Mouse (Mus musculus): ENCODE measurements around the gene Atg16l2. TPM values are rescaled to one million over a fixed set of nuclear protein-coding genes. Genes with fewer than 3 reads are reported as not detected.

Gene Atg16l2
- polyA plus RNA-seq, 1 experiment from 2014 or later: 6.0 TPM

DNA sequence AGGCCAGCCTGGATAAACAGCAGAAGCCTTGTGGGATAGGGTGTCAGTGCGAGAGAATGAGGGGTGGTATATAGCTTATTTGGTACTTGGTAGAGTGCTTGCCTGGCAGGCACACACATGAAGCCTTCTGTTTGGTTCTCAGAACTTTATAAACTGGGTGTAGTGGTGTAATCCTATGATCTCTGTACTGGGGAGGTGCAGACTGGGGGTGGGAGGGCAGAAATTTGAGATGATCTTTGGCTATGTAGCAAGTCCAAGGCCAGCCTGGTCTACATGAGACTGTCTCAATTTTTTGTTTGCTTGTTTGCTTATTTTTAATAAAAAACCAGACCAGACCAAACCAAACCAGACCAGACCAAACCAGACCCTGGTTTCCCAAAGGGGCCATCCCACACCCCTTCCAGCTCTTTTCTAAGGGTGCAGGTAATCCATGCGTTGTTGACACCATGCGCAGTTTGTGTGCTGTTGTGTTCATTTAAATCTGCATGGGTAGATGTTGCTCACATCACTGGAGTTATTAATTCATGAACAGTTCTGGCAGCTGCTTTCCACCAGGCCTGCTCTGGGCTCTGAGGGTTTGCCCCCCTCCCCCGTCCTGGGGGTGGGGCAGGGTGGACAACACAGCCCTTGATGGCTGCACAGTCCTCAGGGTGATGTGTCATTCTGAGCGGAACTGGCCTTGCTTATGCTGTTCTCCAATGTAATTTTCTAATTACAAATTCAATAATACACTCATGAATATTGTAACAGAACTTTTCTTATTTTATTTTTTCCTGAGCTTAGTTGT, 30.2 kb upstream of the Atg16l2 start:
- Histone ChIP-seq H3K27ac (replicated peaks) (no peak overlapping the region), H3K4me3 (ENCODE audit: low read depth, low read length) (no peak overlapping the region), H3K9ac (ENCODE audit: low read length) (no peak overlapping the region), H3K4me1 (replicated peaks; ENCODE audit: control insufficient read depth, insufficient read depth) (peaks cover 6% of the 10 kb centered on the region; the same call in 1 of the 2 replicates), H3K27me3 (ENCODE audit: control insufficient read depth, insufficient read depth, low read length) (no peaks in the 10 kb centered on the region), H3K9me3 (ENCODE audit: control insufficient read depth, low read length) (no peaks in the 10 kb centered on the region), H3K4me2 (replicated peaks; ENCODE audit: low read depth) (no peak overlapping the region), H3K36me3 (ENCODE audit: control insufficient read depth, insufficient read depth, low read length) (0 out of 2 replicates have a peak, but pooled peaks cover 3% of the 10 kb centered on the region)
- WGBS: 78% methylated on average over 5 of the region's 5 CpGs
- ATAC-seq (ENCODE audit: low FRiP score, low TSS enrichment) (0 out of 2 replicates have a peak, but pooled peaks have one; percentile 28), DNase-seq (ENCODE audit: low spot score) (no peak)
- no peak for TF ChIP-seq CTCF (IDR thresholded peaks at IDR 0.05; ENCODE audit: low read depth)
- TF ChIP-seq EP300 (optimal IDR thresholded peaks at IDR 0.05): no peak

- Histone ChIP-seq H3K27ac (replicated peaks) (no peak overlapping the region), H3K9me3 (ENCODE audit: control insufficient read depth, low read length) (no peaks in the 10 kb centered on the region), H3K27me3 (ENCODE audit: control insufficient read depth, insufficient read depth, low read length) (no peaks in the 10 kb centered on the region), H3K4me1 (replicated peaks; ENCODE audit: control insufficient read depth, insufficient read depth) (peaks cover 6% of the 10 kb centered on the region; the same call in 1 of the 2 replicates), H3K36me3 (ENCODE audit: control insufficient read depth, insufficient read depth, low read length) (0 out of 2 replicates have a peak, but pooled peaks cover 3% of the 10 kb centered on the region), H3K9ac (ENCODE audit: low read length) (no peak overlapping the region), H3K4me2 (replicated peaks; ENCODE audit: low read depth) (no peak overlapping the region), H3K4me3 (ENCODE audit: low read depth, low read length) (no peak overlapping the region)
- no peak for ATAC-seq (ENCODE audit: low FRiP score, low TSS enrichment)
- no peak for TF ChIP-seq EP300 (optimal IDR thresholded peaks at IDR 0.05)
- no peak for DNase-seq (ENCODE audit: low spot score)
- WGBS: 63% methylated on average over 4 of the region's 4 CpGs
Measured at GRCm38 (mm10) chr7:101330841-101331173, 28.8 kb upstream of the Atg16l2 start.

DNA sequence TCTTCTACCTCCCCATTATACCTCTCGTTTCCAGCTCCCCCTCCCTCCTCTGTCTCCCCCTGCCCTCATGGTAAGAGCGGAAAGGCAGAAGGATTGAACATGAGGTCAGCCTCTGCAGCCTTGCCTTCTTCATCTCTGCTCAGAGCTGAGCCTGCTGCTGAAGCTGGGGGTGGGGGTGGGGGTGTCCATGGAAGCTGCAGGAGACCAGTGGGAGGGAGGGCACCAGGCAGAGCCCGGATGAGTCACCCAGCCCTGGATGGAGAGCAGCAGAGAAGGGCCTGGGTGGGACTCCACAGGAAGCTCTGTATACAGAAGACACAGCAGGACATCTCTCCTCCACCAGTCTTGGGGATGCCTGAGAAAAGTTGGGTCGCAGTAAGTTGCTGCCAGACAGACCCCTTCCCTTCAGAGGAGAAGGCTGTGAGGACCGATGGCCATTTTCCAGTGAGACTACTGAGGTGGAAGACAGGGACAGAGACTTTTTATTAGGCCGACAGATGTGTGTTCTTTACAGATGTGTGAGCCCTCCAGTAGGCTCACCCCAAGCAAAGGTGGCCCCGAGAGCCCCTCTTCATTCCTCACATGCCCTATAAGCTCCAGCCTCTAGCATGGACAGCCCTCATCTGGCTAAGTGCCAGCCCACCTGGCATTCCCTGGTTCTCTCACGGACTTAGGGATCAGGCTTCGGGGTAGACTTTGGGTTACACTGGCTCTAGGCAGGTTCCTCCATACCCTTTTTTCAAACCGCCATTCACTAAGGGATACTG, 28.2 kb upstream of the Atg16l2 start:
- DNase-seq (ENCODE audit: low spot score): no peak
- peak; percentile 68 for ATAC-seq (ENCODE audit: low FRiP score, low TSS enrichment)
- TF ChIP-seq EP300 (optimal IDR thresholded peaks at IDR 0.05) (no peak), CTCF (IDR thresholded peaks at IDR 0.05; ENCODE audit: low read depth) (no peak)
- 60% methylated on average over 10 of the region's 10 CpGs for WGBS
- Histone ChIP-seq H3K4me2 (replicated peaks; ENCODE audit: low read depth) (no peak overlapping the region), H3K27ac (replicated peaks) (no peak overlapping the region; the same call in 1 of the 2 replicates), H3K4me3 (ENCODE audit: low read depth, low read length) (no peak overlapping the region), H3K27me3 (ENCODE audit: control insufficient read depth, insufficient read depth, low read length) (no peaks in the 10 kb centered on the region), H3K9ac (ENCODE audit: low read length) (no peak overlapping the region), H3K36me3 (ENCODE audit: control insufficient read depth, insufficient read depth, low read length) (0 out of 2 replicates have a peak, but pooled peaks cover 3% of the 10 kb centered on the region), H3K9me3 (ENCODE audit: control insufficient read depth, low read length) (no peaks in the 10 kb centered on the region), H3K4me1 (replicated peaks; ENCODE audit: control insufficient read depth, insufficient read depth) (peaks cover 6% of the 10 kb centered on the region; the same call in 1 of the 2 replicates)

GRCm38 (mm10) chr7:101329606-101330005, 27.6 kb upstream of the Atg16l2 start:
- H3K27ac ChIP-seq (replicated peaks): peak overlapping the region; percentile 35
- H3K4me1 ChIP-seq (replicated peaks; ENCODE audit: control insufficient read depth, insufficient read depth): peaks cover 6% of the 10 kb centered on the region; the same call in 1 of the 2 replicates
- no peak overlapping the region for H3K4me2 ChIP-seq (replicated peaks; ENCODE audit: low read depth)
- H3K4me3 ChIP-seq (ENCODE audit: low read depth, low read length): no peak overlapping the region
- H3K9ac ChIP-seq (ENCODE audit: low read length): no peak overlapping the region
- no peaks in the 10 kb centered on the region for H3K27me3 ChIP-seq (ENCODE audit: control insufficient read depth, insufficient read depth, low read length)
- no peak for ATAC-seq (ENCODE audit: low FRiP score, low TSS enrichment)
- 74% methylated on average over 4 of the region's 4 CpGs for WGBS
- H3K9me3 ChIP-seq (ENCODE audit: control insufficient read depth, low read length): no peaks in the 10 kb centered on the region
- DNase-seq (ENCODE audit: low spot score): no peak
- TF ChIP-seq CTCF (IDR thresholded peaks at IDR 0.05; ENCODE audit: low read depth) (no peak), EP300 (optimal IDR thresholded peaks at IDR 0.05) (no peak)
- 0 out of 2 replicates have a peak, but pooled peaks cover 3% of the 10 kb centered on the region for H3K36me3 ChIP-seq (ENCODE audit: control insufficient read depth, insufficient read depth, low read length)

DNA sequence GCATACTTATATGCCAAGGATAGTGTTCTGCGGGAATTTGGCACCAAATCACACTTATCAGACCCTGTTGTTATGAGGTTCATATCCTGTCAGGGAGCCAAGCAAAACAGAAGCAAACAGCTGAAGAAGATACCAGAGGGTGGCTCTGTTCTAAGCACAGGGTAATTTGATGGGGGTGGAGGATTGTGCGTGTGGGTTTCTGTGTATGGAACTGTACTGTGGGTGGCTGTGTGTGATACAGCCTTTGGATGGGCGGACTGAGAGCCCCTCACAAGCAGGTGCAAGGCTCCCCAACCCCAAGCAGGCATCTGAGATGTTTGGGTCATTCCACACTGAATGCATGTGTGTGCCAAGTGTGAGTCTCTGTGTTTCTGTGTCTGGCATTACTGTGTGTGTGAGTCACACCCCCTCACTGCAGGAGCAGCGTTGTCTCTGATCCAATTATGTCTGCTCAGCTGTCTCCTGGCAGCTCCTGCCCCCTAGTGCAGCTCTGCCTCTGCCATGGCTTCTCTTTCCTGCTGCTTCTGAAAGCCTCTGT, 26.6 kb upstream of the Atg16l2 start:
- H3K4me3 ChIP-seq (ENCODE audit: low read depth, low read length): no peak overlapping the region
- no peak overlapping the region for H3K4me2 ChIP-seq (replicated peaks; ENCODE audit: low read depth)
- H3K4me1 ChIP-seq (replicated peaks; ENCODE audit: control insufficient read depth, insufficient read depth): peaks cover 6% of the 10 kb centered on the region; the same call in 1 of the 2 replicates
- TF ChIP-seq EP300 (optimal IDR thresholded peaks at IDR 0.05) (no peak), CTCF (IDR thresholded peaks at IDR 0.05; ENCODE audit: low read depth) (peak; percentile 51)
- WGBS: 50% methylated on average over 4 of the region's 4 CpGs
- 0 out of 2 replicates have a peak, but pooled peaks cover 3% of the 10 kb centered on the region for H3K36me3 ChIP-seq (ENCODE audit: control insufficient read depth, insufficient read depth, low read length)
- no peaks in the 10 kb centered on the region for H3K27me3 ChIP-seq (ENCODE audit: control insufficient read depth, insufficient read depth, low read length)
- no peak overlapping the region for H3K9ac ChIP-seq (ENCODE audit: low read length)
- ATAC-seq (ENCODE audit: low FRiP score, low TSS enrichment) (no peak; the same call in 1 of the 2 replicates), DNase-seq (ENCODE audit: low spot score) (no peak)
- no peak overlapping the region for H3K27ac ChIP-seq (replicated peaks)
- H3K9me3 ChIP-seq (ENCODE audit: control insufficient read depth, low read length): no peaks in the 10 kb centered on the region
